Mouse (Mus musculus): ENCODE data around the gene Naa15.
"Not testable (repeated sequence)": the region's sequence is repeated elsewhere in the genome, so short reads cannot be mapped to it uniquely, and the experiment has no call there.

Gene Naa15

DNA sequence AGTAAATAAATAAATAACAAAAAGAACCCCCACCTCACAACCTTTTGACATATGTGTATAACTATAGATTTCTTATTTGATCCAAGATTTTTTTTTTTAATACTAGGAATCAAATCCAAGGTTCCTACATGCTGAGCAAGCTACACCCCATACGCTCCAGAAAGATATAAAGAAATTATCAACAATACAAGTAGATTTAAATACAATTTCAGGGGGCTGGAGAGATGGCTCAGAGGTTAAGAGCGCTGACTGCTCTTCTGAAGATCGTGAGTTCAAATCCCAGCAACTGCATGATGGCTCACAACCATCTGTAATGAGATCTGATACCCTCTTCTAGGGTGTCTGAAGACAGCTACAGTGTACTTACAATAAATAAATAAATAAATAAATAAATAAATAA lies 21.9 kb upstream of the Naa15 start:
- DNase-seq (ENCODE audit: inconsistent age in 2 of 2, low spot score in 1 of 2) = not testable (repeated sequence)

DNA sequence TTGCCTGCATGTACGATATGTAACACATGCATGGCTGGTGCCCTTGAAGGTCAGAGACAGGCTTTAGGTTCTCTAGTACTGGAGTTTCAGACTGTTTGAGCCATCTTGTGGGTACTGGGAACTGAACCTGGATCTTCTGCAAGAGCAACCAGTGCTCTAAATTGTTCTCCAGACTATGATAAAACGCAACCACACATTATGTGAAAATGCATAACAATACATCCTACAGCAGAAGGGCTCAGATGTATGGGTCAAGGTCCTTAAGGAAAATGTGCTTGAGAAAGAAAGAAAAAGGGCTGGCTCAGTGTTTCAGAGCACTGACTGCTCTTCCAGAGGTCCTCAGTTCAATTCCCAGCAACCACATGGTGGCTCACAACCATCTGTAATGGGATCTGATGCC lies 21.3 kb upstream of the Naa15 start:
- peak in 1 of 2 experiments; percentile 61 for DNase-seq (ENCODE audit: inconsistent age in 2 of 2, low spot score in 1 of 2)

DNA sequence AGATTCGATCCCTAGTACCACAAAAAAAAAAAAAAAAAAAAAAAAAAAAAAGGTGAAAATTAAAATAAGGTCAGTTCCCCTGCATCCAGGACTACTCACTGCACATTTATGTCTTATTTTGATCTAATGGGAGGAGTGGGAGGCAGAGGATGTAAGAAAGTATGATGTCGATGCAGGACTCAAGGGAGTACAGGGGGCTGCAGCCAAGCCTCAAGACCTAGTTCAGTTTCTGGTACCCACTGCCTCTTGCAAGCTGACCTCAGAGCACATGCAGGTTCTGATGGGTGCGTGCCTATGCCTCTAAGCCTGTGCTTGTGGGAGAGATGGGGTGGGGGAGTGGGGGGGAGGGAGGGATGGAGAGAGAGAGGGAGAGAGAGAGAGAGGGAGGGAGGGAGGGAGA lies 20.1 kb upstream of the Naa15 start:
- DNase-seq (ENCODE audit: inconsistent age in 2 of 2, low spot score in 1 of 2) = peak in 1 of 2 experiments; percentile 62

DNA sequence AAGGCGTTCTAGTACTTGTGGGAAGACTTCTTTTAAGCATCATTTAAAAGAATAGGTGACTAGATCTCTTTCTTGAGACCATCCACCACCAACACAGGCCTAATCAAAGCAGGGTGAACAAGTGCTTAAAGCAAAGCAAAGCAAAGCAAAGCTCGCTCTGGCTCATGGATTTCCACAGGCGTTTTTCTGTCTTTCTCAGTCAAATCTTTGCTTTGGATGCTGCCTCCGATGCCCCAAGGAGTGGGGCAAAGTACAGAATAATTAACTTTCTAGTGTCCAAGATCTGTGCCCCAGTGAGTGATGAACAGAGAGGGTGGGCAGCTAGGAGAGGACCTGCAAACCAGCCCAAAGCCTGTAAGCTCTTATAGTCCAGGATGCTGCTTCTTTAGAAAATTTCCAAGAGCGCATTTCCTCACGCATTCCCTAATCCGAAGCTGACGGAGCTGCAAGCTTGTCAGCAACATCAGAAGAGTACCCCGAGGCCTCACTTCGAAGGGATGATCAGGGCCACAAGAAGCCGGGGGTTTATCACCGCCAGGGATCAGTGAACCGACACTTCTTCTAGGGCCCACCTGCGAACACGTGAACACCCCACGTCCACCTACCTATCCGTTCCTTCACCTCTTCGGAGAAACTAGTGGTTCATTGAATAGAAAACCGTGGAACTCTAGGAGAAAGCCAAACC lies 19.3 kb upstream of the Naa15 start:
- DNase-seq (ENCODE audit: inconsistent age in 2 of 2, low spot score in 1 of 2) = peak in 1 of 2 experiments; percentile 68

DNA sequence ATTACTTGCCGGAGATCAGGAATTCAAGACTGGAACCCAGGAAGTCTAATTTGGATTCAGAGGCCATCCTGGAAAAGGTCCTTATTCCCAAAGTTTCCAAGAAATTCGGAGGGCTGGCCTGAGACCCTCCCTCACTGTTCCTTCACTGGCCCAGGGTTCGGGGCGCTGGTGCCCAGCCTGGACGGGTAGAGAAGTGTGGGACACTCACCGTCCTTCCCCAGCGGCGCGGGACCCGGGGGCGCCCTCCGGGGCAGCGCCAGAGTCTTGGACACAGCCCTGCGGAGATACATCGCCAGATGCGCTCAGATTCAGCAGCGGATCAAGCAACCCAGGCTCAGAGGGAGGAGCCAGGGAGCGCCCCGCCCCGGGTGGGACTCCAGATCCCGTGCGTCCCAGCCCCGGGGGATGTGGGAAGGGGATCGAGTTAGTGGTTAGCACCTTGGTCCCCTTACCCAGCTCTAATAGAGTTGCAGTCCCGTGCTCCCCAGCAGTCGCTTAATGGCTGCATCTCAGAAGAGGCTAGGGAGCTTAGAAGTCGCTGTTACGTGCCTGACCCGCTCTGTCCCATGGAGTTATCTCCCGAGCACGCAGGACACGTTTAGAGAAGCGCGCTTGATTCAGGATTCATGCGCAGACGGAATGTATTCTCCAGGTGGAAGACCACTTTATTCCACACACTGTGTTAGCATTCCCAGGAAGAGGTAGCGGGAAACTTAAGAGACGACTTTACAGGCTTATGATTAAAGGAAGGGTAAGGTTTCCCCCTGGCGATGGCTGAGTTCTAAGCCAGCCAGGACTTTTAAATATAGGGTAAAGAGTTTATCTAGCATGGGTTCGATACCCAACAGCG lies 18.5 kb upstream of the Naa15 start, which contains the start of gene Mgarp:
TSS of gene Mgarp (minus strand) at position 520 of the 850 bp plus-strand sequence.
- peak; percentile 91 to 97 for DNase-seq (ENCODE audit: inconsistent age in 2 of 2, low spot score in 1 of 2)

DNA sequence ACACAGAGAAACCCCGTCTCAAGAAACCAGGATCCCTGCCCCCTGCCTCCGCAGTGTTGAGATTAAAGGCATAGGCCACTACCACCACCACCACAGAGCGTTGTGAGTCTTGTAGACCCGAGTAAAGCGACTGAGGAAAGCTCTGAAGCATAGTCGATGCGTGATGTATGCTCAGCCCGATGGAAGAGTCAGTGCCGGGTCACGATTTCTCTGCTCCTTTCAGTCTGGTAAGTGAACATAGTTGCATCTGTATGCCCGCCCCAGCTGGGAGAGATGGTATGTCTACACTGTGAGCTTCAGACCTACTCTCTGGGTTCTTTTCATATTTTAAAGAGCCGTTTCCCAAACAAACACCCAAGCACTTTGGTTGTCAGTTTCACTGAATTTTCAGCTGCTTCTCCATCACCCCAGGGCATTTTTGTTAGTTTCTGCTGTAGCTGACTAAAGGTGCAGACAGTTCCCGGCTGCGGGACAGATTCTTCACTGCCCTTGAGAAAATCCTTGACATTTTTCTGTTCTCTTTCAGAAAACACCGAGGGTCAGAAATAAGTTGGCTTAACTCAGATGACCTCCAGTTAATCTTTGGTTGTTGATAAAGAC lies 17.1 kb upstream of the Naa15 start:
- peak; percentile 80 to 90 for DNase-seq (ENCODE audit: inconsistent age in 2 of 2, low spot score in 1 of 2)

DNA sequence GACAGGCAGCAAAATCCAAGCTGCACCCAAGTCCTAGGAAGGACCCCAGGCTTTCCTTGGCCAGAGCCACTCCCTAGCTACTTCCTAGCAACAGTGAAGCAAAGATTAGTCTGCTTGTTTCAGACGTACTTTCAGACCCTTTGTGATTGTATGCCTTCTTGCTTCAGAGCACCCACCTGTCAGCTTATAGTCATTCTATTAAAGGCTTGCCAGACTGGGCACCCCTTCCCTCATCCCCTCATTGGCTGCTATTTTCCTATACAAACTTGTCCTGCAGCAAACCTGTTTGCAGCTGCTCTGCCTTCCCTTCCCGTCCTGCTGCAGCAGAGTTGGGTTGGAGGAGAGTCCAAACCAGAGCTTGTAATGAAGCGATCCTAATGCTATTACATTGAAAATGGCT lies 16.3 kb upstream of the Naa15 start:
- no peak for DNase-seq (ENCODE audit: inconsistent age in 2 of 2, low spot score in 1 of 2)

DNA sequence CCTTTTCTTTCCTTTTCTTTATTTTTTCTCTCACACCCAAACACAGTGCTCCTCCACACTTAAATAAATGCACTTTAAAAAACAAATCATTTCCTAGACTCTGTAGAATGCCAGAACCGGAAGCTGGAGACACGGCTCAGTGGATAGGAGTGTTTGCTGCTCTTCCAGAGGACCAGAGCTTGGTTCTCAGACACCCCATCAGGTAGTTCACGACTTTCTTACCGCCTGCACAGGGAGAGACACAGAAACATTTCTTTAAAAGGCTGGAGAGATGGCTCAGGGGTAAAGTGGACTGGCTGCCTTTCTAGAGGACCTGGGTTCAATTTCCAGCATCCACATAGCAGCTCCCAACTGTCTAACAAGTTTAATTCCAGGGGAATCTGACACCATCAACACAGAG lies 15.4 kb upstream of the Naa15 start:
- DNase-seq (ENCODE audit: inconsistent age in 2 of 2, low spot score in 1 of 2) = peak in 1 of 2 experiments; percentile 62

DNA sequence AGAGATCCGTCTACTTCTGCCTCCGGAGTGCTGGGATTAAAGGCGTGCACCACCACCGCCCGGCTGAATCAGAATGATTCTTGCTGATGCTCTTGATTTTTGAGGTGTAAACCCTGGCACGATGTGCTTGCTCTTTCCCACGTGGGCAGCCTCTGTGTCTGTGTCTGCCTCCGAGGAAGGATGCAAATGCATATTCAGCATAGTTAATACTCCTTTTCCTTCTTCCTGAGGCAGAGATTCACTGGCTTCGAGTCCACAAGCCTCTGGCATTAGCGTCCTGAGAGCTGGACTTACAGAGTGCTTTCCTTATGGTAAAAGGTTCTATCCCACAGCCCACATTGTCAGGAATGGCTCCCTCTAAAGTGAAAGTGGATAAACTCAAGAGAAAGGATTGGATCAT lies 14.3 kb upstream of the Naa15 start:
- peak; percentile 66 to 85 for DNase-seq (ENCODE audit: inconsistent age in 2 of 2, low spot score in 1 of 2)

DNA sequence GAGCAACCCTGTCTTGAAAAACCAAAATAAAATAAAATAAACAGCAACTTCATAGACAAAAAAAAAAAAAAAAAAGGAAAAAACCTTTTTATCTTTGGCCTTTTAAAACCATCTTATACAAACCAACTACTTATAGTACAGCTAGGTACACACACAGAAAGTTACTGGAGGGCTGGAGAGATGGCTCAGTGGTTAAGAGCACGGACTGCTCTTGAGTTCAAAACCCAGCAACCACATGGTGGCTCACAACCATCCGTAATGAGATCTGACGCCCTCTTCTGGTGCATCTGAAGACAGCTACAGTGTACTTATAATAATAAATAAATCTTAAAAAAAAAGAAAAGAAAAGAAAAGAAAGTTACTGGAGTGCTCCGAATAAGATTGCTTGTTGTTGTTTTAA lies 12.9 kb upstream of the Naa15 start:
- peak in 1 of 2 experiments; percentile 44 for DNase-seq (ENCODE audit: inconsistent age in 2 of 2, low spot score in 1 of 2)

DNA sequence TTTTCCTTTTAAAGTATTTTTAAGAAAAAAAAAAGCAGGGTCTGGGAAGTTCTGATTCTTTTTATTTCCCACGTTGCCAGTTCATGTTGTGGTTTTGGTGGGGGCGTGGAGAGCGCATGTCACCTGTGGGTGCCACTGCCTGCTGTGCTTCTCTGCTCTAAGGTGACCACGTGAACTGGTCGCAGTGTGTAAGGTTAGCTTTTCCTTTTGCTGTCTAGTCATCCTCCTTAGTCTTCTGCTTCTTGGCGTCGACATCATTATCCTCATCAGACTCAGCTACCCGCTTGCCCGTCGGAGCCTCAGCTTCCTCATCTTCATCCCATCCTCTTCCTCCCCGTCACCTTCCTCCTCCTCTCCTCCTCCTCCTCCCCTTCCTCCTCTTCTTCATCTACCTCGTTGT lies 12.3 kb upstream of the Naa15 start:
- no peak for DNase-seq (ENCODE audit: inconsistent age in 2 of 2, low spot score in 1 of 2)

DNA sequence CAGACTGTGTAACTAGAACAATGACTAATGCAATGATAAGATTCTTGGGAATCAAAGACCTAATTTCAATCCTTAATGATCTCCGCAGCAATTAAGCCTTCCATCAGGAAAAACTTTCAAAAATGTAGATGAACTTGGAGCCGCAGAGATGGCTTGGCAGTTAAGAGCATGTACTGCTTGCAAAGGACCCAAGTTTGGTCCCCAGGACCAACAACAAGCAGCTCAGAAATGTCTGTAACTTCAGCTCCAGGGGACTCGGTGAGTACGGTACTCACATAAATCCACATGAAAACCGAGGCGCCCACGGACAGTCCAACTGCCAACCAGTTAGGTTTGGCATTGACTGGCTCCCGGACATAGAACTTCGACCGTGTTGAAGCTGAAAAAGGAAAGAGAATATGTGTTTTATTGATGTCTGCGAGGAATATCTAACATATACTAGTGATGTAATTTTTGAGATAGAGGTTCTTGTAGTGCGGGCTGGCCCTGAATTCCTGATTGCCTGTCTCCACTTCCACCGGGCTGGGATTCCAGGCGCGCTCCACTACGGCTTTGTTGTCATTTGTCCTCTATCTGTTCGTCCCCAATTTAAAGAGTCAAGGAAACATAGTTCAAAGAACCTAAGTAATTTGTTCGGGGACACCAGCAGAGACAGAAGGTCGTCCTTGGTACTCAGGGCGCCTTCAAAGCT lies 6.9 kb upstream of the Naa15 start:
- peak in 1 of 2 experiments; percentile 84 for DNase-seq (ENCODE audit: inconsistent age in 2 of 2, low spot score in 1 of 2)

DNA sequence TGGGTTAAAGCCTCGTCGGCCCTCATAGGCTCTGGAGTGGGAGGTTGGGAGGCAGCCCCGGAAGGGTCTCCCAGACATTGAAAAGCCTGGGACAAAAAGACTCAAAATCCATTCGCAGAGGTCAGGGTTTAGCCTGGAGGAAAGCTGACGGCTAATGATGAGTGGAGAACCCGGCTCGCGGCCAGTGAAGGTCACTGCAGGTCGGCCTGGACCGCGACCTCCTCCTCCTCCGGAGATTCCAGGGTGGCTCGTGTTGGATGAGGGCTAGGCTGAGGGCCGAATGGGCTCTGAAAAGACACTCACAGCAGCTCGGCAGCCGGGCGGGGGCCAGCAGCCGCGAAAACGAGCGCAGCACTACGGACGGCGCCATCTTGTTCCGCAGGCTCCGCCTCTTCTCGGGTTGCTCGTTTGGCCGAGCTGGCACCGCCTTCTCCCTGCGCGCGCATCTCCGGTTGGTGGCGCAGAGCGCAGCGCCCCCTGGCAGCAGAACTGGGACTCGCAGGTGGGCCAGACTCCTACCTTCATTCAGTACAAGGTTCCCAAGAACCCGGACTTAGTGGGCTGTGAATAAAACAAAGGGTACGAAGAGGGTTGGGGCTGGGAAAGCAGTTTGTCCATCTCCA lies 6.3 kb upstream of the Naa15 start, which contains the start of gene Ndufc1:
TSS of gene Ndufc1 (minus strand) at position 428 of the 623 bp plus-strand sequence.
- peak; percentile 96 to 99 for DNase-seq (ENCODE audit: inconsistent age in 2 of 2, low spot score in 1 of 2)

DNA sequence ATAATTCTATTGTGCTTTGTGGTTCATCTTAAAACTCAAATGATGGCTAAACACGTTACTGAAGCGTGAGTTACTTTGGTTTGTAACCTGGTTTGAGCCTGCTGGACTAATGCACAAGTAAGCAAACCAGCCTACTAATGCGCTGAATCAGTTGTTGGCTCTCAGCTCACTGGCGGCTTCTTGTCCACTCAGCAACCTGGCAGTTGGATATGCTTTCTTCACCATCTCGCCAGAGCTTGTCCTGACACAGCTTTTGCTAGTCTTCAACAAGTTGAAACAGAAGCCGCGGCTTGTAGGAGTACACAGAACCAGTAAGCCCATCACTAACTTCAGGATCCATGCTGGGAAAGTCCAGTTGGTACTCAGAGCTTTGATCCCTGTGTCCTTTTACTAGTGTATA lies 2.5 kb upstream of the Naa15 start:
- no peak for DNase-seq (ENCODE audit: inconsistent age in 2 of 2, low spot score in 1 of 2)

DNA sequence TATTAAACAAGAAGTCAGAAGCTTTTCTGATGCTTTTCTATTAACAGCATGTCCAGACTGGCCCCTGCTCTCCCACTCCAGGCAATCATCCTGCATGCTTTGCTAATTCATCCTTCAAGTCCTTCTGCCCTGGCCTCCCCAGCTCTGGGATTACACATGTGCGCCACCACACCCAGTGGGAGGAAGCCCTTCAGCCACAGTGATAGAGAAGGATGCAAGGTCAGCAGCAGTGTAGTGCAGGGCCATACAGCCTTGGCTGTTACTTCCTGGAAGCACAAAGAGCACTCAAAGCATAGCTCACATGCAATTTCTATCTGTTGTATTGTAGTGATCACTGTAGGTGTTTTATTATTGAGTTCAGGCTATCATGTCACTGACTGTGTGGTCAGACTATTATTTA lies 1.7 kb upstream of the Naa15 start:
- peak in 1 of 2 experiments; percentile 80 for DNase-seq (ENCODE audit: inconsistent age in 2 of 2, low spot score in 1 of 2)

DNA sequence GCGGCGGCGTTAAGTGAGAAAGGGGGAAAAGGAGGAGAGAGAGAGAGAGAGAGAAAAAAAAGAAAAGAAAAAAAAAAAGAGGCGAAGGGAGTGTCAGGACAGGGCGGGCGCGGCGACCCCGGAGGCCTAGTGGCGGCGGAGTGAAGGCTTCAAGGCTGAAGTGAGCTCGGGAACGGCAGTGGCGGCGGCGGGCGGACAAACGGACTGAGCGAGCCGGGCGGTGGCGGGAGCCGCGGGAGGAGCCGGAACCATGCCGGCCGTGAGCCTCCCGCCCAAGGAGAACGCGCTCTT lies 1.1 kb downstream of the Naa15 start:
- DNase-seq (ENCODE audit: inconsistent age in 2 of 2, low spot score in 1 of 2) = no peak

DNA sequence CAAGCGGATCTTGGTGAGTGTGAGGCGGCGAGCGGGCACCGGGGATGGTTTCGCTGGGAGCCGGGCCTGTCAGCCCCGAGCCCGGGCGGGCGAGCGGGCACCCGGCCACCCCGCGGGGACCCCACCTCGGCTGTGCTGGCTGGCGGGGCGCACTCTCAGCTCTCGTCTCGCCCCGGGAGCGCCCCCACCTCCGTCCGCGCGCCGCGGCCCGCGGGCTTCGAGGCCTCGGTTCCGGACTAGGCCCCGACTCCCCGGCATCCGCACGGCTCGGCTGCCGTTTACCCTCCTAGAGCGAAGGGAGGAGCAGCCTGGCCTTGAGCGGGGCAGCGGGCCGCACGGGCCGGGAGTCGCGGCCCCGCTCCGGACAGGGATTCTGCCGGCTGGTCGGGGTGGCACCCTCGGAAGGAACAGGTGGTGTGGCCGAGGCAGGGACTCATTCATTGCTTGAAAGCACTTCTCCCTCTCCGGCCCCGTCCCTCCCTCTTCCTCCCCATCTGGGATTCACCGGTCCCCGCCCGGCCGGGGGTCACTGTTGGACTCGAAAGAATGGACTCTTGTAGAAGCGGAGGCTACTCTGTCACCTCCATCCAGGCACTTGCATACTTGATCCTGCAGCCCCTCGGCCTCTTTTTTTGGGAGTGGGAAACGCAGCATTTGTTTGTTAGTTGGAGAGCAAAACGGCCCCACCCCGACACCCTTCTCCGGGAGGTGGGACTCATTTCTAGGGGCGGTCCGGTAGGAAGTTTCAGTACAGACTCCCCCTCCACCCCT lies 1.6 kb downstream of the Naa15 start:
- DNase-seq (ENCODE audit: inconsistent age in 2 of 2, low spot score in 1 of 2) = peak; percentile 65 to 91

DNA sequence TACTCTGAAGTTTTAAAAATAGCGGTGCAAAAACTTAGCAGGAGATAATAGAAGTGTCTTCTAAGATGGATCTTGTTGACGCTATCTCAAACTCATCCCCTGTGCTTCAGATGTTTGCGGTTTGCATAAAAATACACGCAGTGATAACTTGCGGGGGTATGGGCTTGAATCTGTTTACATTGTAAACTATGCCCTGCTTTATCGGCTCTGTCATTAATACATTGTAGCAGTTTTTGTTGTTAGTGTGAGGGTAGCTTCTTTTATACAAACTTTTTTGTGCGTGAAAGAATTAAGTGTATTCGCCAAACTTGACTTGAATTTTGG lies 2.1 kb downstream of the Naa15 start:
- DNase-seq (ENCODE audit: inconsistent age in 2 of 2, low spot score in 1 of 2) = no peak

DNA sequence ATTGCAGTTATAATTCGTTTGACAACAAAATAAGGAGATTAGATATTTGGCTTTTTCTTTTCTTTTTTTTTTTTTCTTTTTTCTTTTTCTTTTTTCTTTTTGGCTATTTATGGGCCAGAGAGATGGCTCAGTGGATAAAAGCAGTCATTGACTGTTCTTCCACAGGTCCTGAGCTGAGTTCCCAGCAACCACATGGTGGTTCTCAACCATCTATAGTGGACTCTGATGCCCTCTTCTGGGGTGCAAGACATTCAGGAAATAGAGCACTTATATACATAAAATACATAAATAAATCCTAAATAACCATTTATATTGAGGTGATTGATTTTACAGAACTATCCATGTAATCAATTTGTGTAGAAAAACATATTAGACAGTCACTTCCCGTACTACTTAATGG lies 2.5 kb downstream of the Naa15 start:
- DNase-seq (ENCODE audit: inconsistent age in 2 of 2, low spot score in 1 of 2) = no peak

DNA sequence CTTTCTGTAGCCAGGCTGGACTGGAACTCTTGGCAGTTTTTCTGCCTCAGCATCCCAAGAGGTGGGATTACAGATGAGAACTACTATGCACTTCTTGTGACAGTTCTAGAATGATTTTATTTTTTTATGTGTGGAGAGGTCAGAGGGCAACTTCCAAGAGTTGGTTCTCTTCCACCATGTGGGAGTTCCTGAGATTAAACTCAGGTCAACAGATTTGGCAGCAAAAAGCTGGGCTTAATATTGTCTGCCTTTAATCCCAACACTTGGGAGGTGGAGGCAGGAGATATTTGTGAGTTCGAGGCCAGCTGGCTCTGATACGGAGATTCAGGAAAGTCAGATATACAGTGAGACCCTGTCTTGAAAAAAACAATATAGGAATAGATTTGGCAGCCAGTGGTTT lies 3.0 kb downstream of the Naa15 start:
- DNase-seq (ENCODE audit: inconsistent age in 2 of 2, low spot score in 1 of 2) = no peak

Data from adrenal gland, adult (tissue).